Mouse (Mus musculus) embryonic facial prominence, embryonic 10.5 days (tissue): Measurements from ENCODE around the gene Crtap. TPM values are rescaled to one million over a fixed set of nuclear protein-coding genes. Genes with fewer than 3 reads are reported as not detected.

Source experiments
- DNase-seq: peaks from one replicate; pipeline ENCODE4 v3.0.0-alpha.2; 2017; ENCODE audit warnings: low spot score
- H3K27ac ChIP-seq: fragments of 300-500 bp; sonication (generic); replicated peaks from 2 replicates; pipeline ENCODE4 v1.5.1; 2016; ENCODE audit warnings: mild to moderate bottlenecking
- H3K27me3 ChIP-seq: fragments of 300-500 bp; sonication (generic); replicated peaks from 2 replicates; pipeline ENCODE4 v1.6.1; 2016; ENCODE audit warnings: low read depth, mild to moderate bottlenecking; ENCODE audit not compliant: poor library complexity, severe bottlenecking
- H3K36me3 ChIP-seq: fragments of 300-500 bp; sonication (generic); replicated peaks from 2 replicates; pipeline ENCODE4 v1.6.1; 2016; ENCODE audit warnings: mild to moderate bottlenecking, moderate library complexity
- H3K4me1 ChIP-seq: fragments of 300-500 bp; sonication (generic); 2 replicates; pipeline ENCODE4 v1.6.1; 2016
- H3K4me3 ChIP-seq: fragments of 300-500 bp; sonication (generic); 2 replicates; pipeline ENCODE4 v1.5.1; 2016; ENCODE audit warnings: mild to moderate bottlenecking, moderate library complexity
- H3K9me3 ChIP-seq: fragments of 300-500 bp; sonication (generic); 2 replicates; pipeline ENCODE4 v1.6.1; 2016; ENCODE audit warnings: mild to moderate bottlenecking
- WGBS: fragments of 180-500 bp; shearing (Covaris S2); methylation state at CpG from one replicate; pipeline ENCODE4 v1.1.7; 2016; 5-methylcytosine and 5-hydroxymethylcytosine counted together
- polyA plus RNA-seq: library from polyadenylated mRNA; unstranded; fragments of >200 nt; fragmentation: Nextera tagmentation; extraction: Ambion mirVana; gene quantifications from 2 replicates; pipeline ENCODE4 v1.2.1, GENCODE M21; 2016

The Crtap gene
- polyA plus RNA-seq, result 44.4 and 52.2 TPM in 2 replicates

DNA sequence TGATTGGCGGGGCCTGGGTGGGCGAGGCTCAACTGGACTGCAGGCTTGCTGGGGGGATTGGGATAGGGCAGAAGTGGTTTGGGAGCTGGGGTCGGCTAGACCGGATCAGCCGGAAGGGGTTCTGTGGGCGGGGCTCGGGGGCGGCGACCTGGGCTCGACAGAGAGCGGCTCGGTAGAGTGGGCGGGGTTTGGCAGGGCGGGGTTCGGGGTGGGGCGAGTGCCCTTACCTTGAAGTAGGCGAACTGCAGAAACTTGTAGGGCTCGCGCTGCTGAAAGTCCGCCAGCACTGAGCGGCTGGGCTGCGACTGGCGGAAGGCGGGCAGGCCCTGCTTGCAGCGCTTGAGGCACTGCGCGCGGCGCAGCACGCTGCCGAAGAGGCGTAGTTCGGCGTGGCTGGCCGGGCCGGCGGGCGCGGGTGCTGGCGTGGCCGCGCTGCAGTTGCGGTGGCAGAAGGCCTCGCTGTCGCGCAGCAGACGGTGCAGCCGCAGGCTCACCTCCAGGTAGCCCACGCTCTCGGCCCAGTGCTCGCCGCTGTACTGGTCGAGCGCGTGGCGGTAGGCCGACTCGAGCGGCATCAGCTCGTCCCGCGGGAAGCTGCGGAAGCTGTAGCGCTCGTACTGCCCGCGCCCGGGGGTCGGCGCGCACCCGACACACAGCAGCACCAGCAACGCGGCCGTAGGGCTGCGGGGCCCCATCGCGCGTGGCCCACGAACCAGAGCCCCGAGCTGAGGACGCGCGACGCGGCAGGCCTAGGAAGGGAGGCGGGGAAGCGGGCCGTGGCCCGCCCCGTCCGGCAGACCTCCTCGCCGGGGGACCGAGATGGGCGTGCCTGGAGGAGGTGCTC is at the start of gene Crtap:
TSS of gene Crtap (minus strand) at position 771 of the 844 bp plus-strand sequence.
- DNase-seq, result peak; percentile 87
- no peaks in the 10 kb centered on the region for H3K9me3 ChIP-seq
- H3K36me3 ChIP-seq, result peaks cover 9% of the 10 kb centered on the region
- H3K27ac ChIP-seq, result peak within 1 kb of the TSS; percentile 91
- WGBS, result under 1% methylated on average over 96 of the region's 96 CpGs
- H3K27me3 ChIP-seq, result no peaks in the 10 kb centered on the region
- peak within 1 kb of the TSS; percentile 88 for H3K4me3 ChIP-seq
- H3K4me1 ChIP-seq, result peaks cover 30% of the 10 kb centered on the region

DNA sequence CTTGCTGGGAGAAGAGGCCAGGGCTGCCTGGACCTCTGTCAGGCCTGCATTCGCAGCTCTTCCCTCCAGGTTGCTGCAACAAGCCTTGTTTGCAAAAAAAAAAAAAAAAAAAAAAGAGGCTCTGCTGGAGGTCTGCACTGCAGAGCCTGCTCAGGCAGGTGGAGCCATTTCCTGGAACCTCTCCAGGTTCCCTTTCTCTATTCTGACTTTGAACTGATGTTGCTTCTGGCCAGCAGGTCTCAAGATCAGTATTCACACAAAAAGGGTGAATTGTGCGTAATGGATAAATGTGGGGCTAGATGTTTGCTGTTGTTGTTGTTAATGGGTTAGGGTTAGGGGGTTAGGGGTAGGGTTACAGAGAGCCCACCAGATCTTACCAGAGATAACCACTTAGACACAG is 45.2 kb upstream of the Crtap start:
- WGBS, result 81% methylated on average over 2 of the region's 2 CpGs

DNA sequence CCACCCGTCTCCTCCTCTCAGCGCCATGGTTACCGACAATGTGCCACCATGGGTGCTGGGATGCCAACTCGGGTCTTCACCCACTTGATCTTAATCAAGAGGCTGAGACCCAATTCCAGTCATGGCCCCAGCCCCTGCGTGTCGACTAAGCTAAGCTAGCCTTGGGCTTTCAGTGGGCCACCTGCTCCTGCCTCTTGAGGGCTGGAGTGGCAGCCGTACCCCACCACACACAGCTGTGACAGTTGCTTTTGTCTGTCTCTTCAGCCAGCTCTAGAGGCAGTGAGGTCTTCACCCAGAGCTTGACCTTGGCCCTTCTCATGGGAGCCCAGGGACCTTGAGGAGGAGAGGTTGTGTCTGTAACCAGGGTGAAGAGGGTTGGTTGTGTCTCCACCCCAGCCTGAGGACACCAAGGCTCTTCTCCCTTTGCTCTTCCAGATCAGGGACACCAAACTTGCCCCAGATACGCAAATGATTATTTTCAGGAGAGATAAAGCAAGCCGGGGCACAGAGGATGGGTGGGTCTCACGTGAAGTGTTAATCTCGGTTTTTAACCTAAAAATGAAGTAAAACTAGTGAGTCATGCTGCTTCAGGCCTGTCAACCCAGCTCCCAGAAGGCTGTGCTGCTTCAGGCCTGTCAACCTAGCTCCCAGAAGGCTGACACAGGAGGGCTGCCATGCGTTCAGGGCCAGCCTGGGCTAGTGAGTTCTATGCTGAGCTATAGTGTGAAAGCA is 37.8 kb upstream of the Crtap start:
- H3K4me1 ChIP-seq, result no peaks in the 10 kb centered on the region
- H3K4me3 ChIP-seq, result no peak overlapping the region
- no peaks in the 10 kb centered on the region for H3K27me3 ChIP-seq
- peaks cover 51% of the 10 kb centered on the region for H3K36me3 ChIP-seq
- H3K9me3 ChIP-seq, result peaks cover 8% of the 10 kb centered on the region
- no peak for DNase-seq
- H3K27ac ChIP-seq, result no peak overlapping the region
- WGBS, result 89% methylated on average over 12 of the region's 12 CpGs

More for the DNA sequence above, 45.2 kb upstream of the Crtap start:
- Histone ChIP-seq H3K4me1 (no peaks in the 10 kb centered on the region), H3K27me3 (no peaks in the 10 kb centered on the region), H3K4me3 (no peak overlapping the region), H3K9me3 (peaks cover 8% of the 10 kb centered on the region; the same call in 1 of the 2 replicates), H3K36me3 (peaks cover 31% of the 10 kb centered on the region), H3K27ac (no peak overlapping the region)
- no peak for DNase-seq

DNA sequence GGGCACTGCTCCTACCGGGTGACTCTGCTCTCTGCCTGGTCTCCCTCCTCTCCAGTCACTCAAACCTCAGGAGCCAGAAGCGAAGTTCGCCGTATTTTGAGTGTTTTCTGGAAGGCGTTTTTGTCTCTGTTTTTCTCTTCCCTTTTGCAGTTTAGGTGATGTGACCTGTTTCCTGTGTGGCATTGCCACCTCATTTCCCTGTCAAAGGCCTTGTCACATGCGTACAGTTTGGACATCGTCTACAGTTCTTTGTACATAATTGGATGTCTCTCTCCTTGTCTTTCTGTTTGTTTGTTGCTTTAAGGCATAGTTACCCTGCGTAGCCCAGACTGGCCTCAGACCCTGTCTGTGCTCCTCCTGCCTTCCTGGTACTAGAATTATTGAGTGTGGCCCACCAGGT is 37.0 kb upstream of the Crtap start:
- no peak overlapping the region for H3K27ac ChIP-seq
- H3K4me1 ChIP-seq, result no peaks in the 10 kb centered on the region
- no peak for DNase-seq
- no peak overlapping the region for H3K4me3 ChIP-seq
- WGBS, result 88% methylated on average over 8 of the region's 8 CpGs
- no peaks in the 10 kb centered on the region for H3K27me3 ChIP-seq
- peaks cover 47% of the 10 kb centered on the region for H3K36me3 ChIP-seq
- H3K9me3 ChIP-seq, result peaks cover 8% of the 10 kb centered on the region

DNA sequence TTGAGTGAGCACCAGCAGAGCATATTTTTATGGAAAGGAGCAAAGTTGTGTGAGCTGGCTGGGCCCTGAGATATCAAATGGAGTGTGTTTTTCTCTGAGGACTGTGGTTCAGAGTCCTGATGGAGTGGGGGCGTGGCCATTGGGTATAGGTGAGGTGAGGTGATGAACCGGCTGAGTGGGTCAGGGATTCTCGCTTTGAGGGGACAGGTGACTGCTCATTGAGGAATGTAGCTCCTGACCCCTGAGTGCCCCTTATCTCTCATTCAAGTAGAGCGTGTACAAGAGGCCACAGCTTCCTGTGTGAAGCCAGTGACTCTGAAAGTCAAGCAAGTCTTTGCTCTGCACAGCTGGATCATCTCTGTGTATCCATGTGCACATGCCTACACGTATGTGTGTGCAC is 35.7 kb upstream of the Crtap start:
- Histone ChIP-seq H3K27ac (no peak overlapping the region), H3K4me1 (no peaks in the 10 kb centered on the region), H3K4me3 (no peak overlapping the region), H3K36me3 (peaks cover 46% of the 10 kb centered on the region), H3K27me3 (no peaks in the 10 kb centered on the region), H3K9me3 (peaks cover 8% of the 10 kb centered on the region)
- 86% methylated on average over 5 of the region's 5 CpGs for WGBS
- DNase-seq, result no peak

DNA sequence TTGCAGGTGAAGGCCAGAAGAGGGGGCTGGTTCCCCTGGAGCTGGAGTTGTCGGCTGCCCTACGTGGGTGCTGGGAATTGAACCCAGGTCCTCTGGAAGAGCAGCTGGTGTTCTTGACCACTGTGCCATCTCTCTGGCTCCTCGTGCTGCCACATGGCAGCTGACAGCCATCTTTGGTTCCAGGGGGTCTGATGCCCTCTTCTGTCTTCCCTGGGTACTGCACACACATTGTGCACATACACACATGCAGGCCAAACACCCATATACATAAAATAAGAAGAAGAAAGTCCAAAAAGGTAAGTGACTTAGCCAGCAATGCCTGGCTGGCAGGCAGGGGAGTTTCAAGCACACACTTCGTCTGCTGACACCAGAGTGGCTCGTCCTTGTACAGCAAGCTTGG is 35.1 kb upstream of the Crtap start:
- no peak for DNase-seq
- Histone ChIP-seq H3K9me3 (peaks cover 8% of the 10 kb centered on the region), H3K27ac (no peak overlapping the region), H3K4me3 (no peak overlapping the region), H3K4me1 (no peaks in the 10 kb centered on the region), H3K27me3 (no peaks in the 10 kb centered on the region), H3K36me3 (peaks cover 47% of the 10 kb centered on the region)
- WGBS, result 96% methylated on average over 5 of the region's 5 CpGs

DNA sequence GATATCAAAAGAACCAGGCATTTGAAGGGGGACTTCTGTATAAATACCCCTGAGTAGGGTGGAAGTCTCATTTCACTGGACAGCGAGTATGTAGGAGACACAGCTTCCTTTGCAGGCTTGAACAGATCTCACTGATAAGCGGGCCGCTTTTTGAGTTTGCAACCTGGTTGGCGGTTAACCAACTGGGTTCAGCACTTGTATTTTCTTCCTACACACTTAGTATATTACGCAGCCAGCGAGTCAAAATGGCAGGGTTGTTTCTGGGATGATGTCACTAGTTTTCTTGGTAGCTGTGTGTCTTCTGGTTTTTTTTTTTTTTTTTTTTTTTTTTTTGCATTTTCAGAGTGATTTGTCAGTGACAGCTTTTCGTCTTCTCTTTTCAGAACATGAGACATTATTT is 31.3 kb upstream of the Crtap start:
- no peak overlapping the region for H3K4me3 ChIP-seq
- 93% methylated on average over 7 of the region's 7 CpGs for WGBS
- H3K4me1 ChIP-seq, result no peaks in the 10 kb centered on the region; the same call in 1 of the 2 replicates
- no peaks in the 10 kb centered on the region for H3K27me3 ChIP-seq
- H3K27ac ChIP-seq, result no peak overlapping the region
- H3K9me3 ChIP-seq, result peaks cover 8% of the 10 kb centered on the region
- DNase-seq, result no peak
- H3K36me3 ChIP-seq, result peaks cover 43% of the 10 kb centered on the region

GRCm38 (mm10) chr9:114421045-114421444 is 30.6 kb upstream of the Crtap start:
- 72% methylated on average over 3 of the region's 3 CpGs for WGBS
- no peak overlapping the region for H3K27ac ChIP-seq
- no peak overlapping the region for H3K4me3 ChIP-seq
- H3K27me3 ChIP-seq, result no peaks in the 10 kb centered on the region
- H3K36me3 ChIP-seq, result peaks cover 39% of the 10 kb centered on the region
- DNase-seq, result no peak
- no peaks in the 10 kb centered on the region; the same call in 1 of the 2 replicates for H3K4me1 ChIP-seq
- peaks cover 8% of the 10 kb centered on the region for H3K9me3 ChIP-seq

GRCm38 (mm10) chr9:114420443-114420842 is 30.0 kb upstream of the Crtap start:
- Histone ChIP-seq H3K36me3 (peaks cover 33% of the 10 kb centered on the region), H3K27ac (no peak overlapping the region), H3K9me3 (peaks cover 4% of the 10 kb centered on the region), H3K4me1 (no peaks in the 10 kb centered on the region; the same call in 1 of the 2 replicates), H3K27me3 (no peaks in the 10 kb centered on the region), H3K4me3 (no peak overlapping the region)
- WGBS, result 77% methylated on average over 8 of the region's 8 CpGs
- DNase-seq, result no peak

DNA sequence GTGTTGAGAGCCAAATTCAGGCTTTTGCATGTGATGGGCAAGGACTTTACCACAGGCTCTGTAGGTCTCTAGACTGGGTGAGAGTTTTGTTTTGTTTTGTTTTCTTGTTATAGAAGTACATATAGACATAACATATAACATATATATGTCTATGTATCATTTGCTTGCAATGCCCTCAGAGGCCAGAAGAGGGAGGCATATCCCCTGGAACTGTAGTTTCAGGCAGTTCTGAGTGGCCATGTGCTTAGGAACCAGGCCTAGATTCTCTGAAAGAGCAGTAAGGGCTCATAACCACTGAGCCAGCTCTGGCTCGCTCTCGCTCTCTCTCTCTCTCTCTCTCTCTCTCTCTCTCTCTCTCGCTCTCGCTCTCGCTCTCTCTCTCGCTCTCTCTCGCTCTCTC is 27.7 kb upstream of the Crtap start:
- no peaks in the 10 kb centered on the region for H3K27me3 ChIP-seq
- WGBS, result 69% methylated on average over 7 of the region's 7 CpGs
- DNase-seq, result peak; percentile 64
- peaks cover 23% of the 10 kb centered on the region for H3K36me3 ChIP-seq
- no peaks in the 10 kb centered on the region; the same call in 1 of the 2 replicates for H3K4me1 ChIP-seq
- no peak overlapping the region for H3K27ac ChIP-seq
- no peaks in the 10 kb centered on the region for H3K9me3 ChIP-seq
- H3K4me3 ChIP-seq, result no peak overlapping the region

DNA sequence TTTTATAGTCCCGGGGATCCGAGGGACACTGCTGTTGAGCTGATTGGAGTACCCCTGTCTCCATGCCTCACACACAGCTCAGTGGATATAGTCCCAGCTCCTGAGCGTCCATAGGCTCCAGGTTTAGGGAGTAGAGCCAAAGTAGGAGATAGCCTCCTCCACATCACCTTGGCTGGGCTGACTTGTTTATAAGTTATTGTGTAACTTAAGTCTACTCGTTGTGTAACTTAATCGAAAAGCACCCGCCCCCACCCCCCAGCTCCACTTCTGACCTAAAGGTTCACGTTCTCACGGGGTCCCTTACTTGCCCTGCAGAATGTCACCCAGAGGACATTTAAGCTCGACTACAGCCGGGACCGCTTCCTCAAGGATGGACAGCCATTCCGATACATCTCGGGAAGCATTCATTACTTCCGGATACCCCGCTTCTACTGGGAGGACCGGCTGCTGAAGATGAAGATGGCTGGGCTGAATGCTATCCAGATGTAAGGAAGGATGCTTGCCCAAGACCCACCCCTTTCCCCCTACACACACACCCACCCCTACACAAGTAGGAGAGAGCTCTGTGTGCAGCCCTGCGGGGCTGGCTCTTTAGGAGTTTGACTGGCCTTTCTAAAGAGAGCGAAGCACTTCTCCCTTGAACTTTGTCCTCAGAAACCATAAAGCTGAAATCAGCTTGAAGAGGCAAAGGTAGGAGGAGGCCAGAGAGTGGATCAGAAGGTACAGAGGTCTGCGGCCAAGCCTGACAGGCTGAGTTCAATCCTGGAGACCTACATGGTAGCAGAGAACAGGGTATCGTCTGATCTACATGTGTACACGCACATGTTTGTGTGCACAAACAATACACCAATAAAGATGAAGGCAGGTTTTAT is 26.4 kb upstream of the Crtap start:
- Histone ChIP-seq H3K9me3 (no peaks in the 10 kb centered on the region; the same call in 1 of the 2 replicates), H3K27ac (no peak overlapping the region), H3K4me3 (no peak overlapping the region), H3K36me3 (peaks cover 31% of the 10 kb centered on the region), H3K4me1 (no peaks in the 10 kb centered on the region; the same call in 1 of the 2 replicates), H3K27me3 (no peaks in the 10 kb centered on the region)
- no peak for DNase-seq
- whole genome bisulfite sequencing, result 91% methylated on average over 21 of the region's 21 CpGs

DNA sequence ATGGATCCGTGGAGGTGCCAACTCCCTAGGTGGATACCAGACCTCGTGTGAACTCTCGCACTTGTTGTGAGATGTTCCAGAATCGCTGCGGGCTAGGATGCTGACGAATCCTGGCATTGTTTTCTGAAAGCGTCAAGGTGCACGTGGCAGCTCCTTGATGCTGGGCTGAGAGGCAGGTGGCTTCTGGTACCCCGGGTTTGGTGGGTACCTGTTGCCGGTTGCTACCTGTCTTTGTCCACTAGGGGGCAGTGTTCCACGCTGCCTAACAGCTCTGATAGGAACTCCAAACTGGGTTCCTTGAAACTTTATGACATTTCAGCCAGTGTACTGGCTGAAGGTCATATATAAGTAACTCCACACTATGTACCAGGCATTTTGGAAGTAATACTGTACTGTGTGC is 25.2 kb upstream of the Crtap start:
- Histone ChIP-seq H3K27me3 (no peaks in the 10 kb centered on the region), H3K4me1 (no peaks in the 10 kb centered on the region; the same call in 1 of the 2 replicates), H3K4me3 (no peak overlapping the region), H3K9me3 (peaks cover 9% of the 10 kb centered on the region; the same call in 1 of the 2 replicates), H3K36me3 (peaks cover 37% of the 10 kb centered on the region), H3K27ac (no peak overlapping the region)
- WGBS, result 23% methylated on average over 11 of the region's 11 CpGs
- peak; percentile 67 for DNase-seq
